Mouse (Mus musculus) liver, adult 2 months (tissue): Measurements from ENCODE around the gene Zfand2b. TPM values are rescaled to one million over a fixed set of nuclear protein-coding genes. Genes with fewer than 3 reads are reported as not detected.

Source experiments
- DNase-seq: peaks from one replicate; pipeline ENCODE4 v3.0.0-alpha.2; 2011; ENCODE audit warnings: low read depth, low spot score; ENCODE audit errors: extremely low read depth
- H3K27ac ChIP-seq: fragments of 200-500 bp; replicated peaks from 2 replicates; pipeline ENCODE4 v1.5.1; 2012; ENCODE audit warnings: low read depth, mild to moderate bottlenecking, control low read depth, inconsistent platforms, low read length; ENCODE audit not compliant: insufficient read depth
- H3K27me3 ChIP-seq: fragments of 200-500 bp; 2 replicates; pipeline ENCODE4 v1.6.1; 2012; ENCODE audit warnings: mild to moderate bottlenecking, moderate library complexity, low read length, inconsistent platforms; ENCODE audit not compliant: control insufficient read depth, insufficient read depth
- H3K36me3 ChIP-seq: fragments of 200-500 bp; 2 replicates; pipeline ENCODE4 v1.6.1; 2012; ENCODE audit warnings: low read length, inconsistent platforms; ENCODE audit not compliant: control insufficient read depth, insufficient read depth
- H3K4me1 ChIP-seq: fragments of 200-500 bp; 2 replicates; pipeline ENCODE4 v1.6.1; 2011; ENCODE audit warnings: low read length; ENCODE audit not compliant: control insufficient read depth, insufficient read depth
- H3K4me3 ChIP-seq: fragments of 200-500 bp; 2 replicates; pipeline ENCODE4 v1.5.1; 2011; ENCODE audit warnings: low read depth, mild to moderate bottlenecking, control low read depth, low read length, moderate library complexity; ENCODE audit not compliant: insufficient read depth
- H3K79me2 ChIP-seq: fragments of 200-500 bp; 2 replicates; pipeline ENCODE4 v1.6.1; 2012; ENCODE audit warnings: inconsistent platforms, mild to moderate bottlenecking, low read length, moderate library complexity; ENCODE audit not compliant: control insufficient read depth, insufficient read depth
- H3K9ac ChIP-seq: fragments of 200-500 bp; 2 replicates; pipeline ENCODE4 v1.6.1; 2012; ENCODE audit warnings: low read depth, mild to moderate bottlenecking, control low read depth, inconsistent platforms, low read length
- CTCF ChIP-seq: fragments of 200-500 bp; IDR thresholded peaks from 2 replicates; pipeline ENCODE4 v1.5.1; 2011; ENCODE audit warnings: low read depth, low read length, control low read depth
- POLR2A ChIP-seq: fragments of 200-500 bp; IDR thresholded peaks from 2 replicates; pipeline ENCODE4 v1.6.1; 2011; ENCODE audit warnings: low read length, control low read depth; ENCODE audit not compliant: insufficient read depth; ENCODE audit errors: extremely low read depth
- WGBS: fragments of 180-500 bp; shearing (Covaris S2); methylation state at CpG from one replicate; pipeline ENCODE4 v1.1.7; 2018; 5-methylcytosine and 5-hydroxymethylcytosine counted together
- polyA plus RNA-seq: library from polyadenylated mRNA; depleted of rRNA; stranded (reverse); fragments of >200 nt; gene quantifications from 2 replicates; pipeline ENCODE4 v1.2.3, GENCODE M21; 2012
- total RNA-seq: library from RNA; depleted of rRNA; stranded (reverse); fragments of >200 nt; gene quantifications from 2 replicates; pipeline ENCODE4 v1.2.3, GENCODE M21; 2014

The Zfand2b gene
- total and polyA plus RNA-seq, 2 experiments = 30.5 to 81.4 TPM

DNA sequence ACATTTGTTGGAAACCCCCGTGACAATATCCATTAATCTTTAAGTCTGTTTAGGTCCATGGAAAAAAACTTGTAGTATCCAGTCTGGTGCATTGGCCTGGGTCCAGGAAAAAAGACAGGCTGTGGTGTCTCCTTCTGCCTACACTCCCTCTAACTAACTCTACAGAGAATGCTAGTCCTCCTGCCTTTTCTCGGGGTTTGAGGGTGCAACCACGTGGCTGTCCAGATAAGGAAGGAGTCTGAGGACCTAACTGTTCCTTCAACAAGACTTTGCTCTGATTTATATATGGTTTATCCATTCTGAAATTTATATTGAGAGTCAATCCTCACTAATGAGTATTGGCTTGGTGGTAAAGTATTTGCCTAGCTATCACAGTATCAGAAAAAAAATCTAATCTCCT lies 12.6 kb upstream of the Zfand2b start:
- no peak for DNase-seq
- 62% methylated on average over 3 of the region's 3 CpGs for WGBS
- no peaks in the 10 kb centered on the region for H3K27me3 ChIP-seq

GRCm38 (mm10) chr1:75158990-75159389 lies 9.5 kb upstream of the Zfand2b start:
- Histone ChIP-seq H3K4me1 (no peaks in the 10 kb centered on the region), H3K4me3 (no peak overlapping the region), H3K27ac (no peak overlapping the region), H3K36me3 (no peaks in the 10 kb centered on the region), H3K9ac (no peak overlapping the region), H3K79me2 (no peaks in the 10 kb centered on the region), H3K27me3 (no peaks in the 10 kb centered on the region)
- no peak for TF ChIP-seq POLR2A
- TF ChIP-seq CTCF = no peak
- DNase-seq = no peak

More for the DNA sequence above, 12.6 kb upstream of the Zfand2b start:
- H3K79me2 ChIP-seq = no peaks in the 10 kb centered on the region
- no peak overlapping the region for H3K9ac ChIP-seq
- H3K4me1 ChIP-seq = no peaks in the 10 kb centered on the region
- no peak overlapping the region for H3K4me3 ChIP-seq
- no peak overlapping the region for H3K27ac ChIP-seq
- TF ChIP-seq POLR2A (no peak), CTCF (no peak)
- H3K36me3 ChIP-seq = no peaks in the 10 kb centered on the region

- Histone ChIP-seq H3K27me3 (no peaks in the 10 kb centered on the region), H3K36me3 (no peaks in the 10 kb centered on the region), H3K4me1 (no peaks in the 10 kb centered on the region), H3K79me2 (no peaks in the 10 kb centered on the region), H3K9ac (no peak overlapping the region), H3K27ac (no peak overlapping the region), H3K4me3 (no peak overlapping the region)
- no peak for TF ChIP-seq POLR2A
- 84% methylated on average over 5 of the region's 5 CpGs for WGBS
- DNase-seq = no peak
Measured at GRCm38 (mm10) chr1:75159540-75160255, 8.7 kb upstream of the Zfand2b start.

- Histone ChIP-seq H3K9ac (no peak overlapping the region), H3K27me3 (no peaks in the 10 kb centered on the region), H3K4me3 (no peak overlapping the region), H3K27ac (no peak overlapping the region), H3K79me2 (no peaks in the 10 kb centered on the region), H3K36me3 (no peaks in the 10 kb centered on the region), H3K4me1 (no peaks in the 10 kb centered on the region)
- DNase-seq = no peak
- 95% methylated on average over 4 of the region's 4 CpGs for WGBS
- TF ChIP-seq POLR2A (no peak), CTCF (no peak)
Measured at GRCm38 (mm10) chr1:75160256-75160617, 8.2 kb upstream of the Zfand2b start.

GRCm38 (mm10) chr1:75168093-75168471 lies 364 bp upstream of the Zfand2b start:
- Histone ChIP-seq H3K4me1 (peaks cover 13% of the 10 kb centered on the region), H3K36me3 (peaks cover 19% of the 10 kb centered on the region), H3K79me2 (no peaks in the 10 kb centered on the region), H3K27me3 (no peaks in the 10 kb centered on the region), H3K27ac (peak overlapping the region; percentile 40), H3K9ac (peak overlapping the region; percentile 59), H3K4me3 (peak overlapping the region; percentile 34)
- 8% methylated on average over 7 of the region's 7 CpGs for WGBS
- no peak for DNase-seq
- TF ChIP-seq CTCF (no peak), POLR2A (no peak)

DNA sequence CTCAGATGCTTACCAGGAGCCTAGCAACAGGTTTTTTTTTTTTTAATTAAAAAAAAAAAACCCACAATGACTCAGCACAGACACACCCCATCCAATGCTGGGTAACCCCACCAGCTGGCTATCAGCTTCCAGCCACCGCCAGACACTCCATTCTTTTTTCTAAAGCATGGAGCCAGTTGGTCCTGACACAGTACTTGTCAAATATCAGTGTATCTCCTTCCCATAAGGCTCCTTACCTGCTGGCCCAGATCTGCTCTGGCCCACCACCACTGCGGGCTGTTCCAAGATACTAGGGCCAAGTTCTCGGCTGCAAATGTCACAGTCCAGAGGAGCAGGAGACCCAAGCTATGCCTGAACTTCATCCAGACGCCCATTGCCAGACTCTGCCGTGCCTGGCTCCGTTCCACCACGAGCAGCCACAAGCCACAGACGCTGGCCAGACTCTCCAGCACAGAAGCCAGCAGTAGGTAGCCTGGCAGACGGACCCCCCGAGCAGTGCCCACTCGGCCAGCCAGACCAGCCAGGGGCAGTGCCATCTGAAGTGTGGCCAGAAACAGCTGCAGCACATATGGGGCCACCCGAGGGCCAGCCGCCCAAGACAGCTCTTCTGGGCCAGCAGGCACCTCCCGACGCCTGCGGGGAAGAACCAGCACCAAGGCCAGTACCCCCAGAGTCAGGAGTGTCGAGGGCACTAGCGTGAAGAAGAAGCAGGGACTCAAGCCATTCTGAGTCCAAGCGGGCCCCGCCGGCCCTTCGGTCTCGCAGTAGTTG lies 11.1 kb downstream of the Zfand2b start:
- peak overlapping the region; percentile 76 for H3K27ac ChIP-seq
- H3K27me3 ChIP-seq = no peaks in the 10 kb centered on the region
- 3% methylated on average over 23 of the region's 23 CpGs for WGBS
- peak; percentile 78 for DNase-seq
- TF ChIP-seq CTCF = no peak
- TF ChIP-seq POLR2A = no peak
- peak overlapping the region; percentile 89 for H3K9ac ChIP-seq
- H3K79me2 ChIP-seq = no peaks in the 10 kb centered on the region
- H3K4me3 ChIP-seq = peak overlapping the region; percentile 95
- H3K4me1 ChIP-seq = peaks cover 5% of the 10 kb centered on the region; the same call in 1 of the 2 replicates
- peaks cover 28% of the 10 kb centered on the region for H3K36me3 ChIP-seq
